8 mouse cellular contexts compared by ENCODE assay signal in the genomic region with DNA sequence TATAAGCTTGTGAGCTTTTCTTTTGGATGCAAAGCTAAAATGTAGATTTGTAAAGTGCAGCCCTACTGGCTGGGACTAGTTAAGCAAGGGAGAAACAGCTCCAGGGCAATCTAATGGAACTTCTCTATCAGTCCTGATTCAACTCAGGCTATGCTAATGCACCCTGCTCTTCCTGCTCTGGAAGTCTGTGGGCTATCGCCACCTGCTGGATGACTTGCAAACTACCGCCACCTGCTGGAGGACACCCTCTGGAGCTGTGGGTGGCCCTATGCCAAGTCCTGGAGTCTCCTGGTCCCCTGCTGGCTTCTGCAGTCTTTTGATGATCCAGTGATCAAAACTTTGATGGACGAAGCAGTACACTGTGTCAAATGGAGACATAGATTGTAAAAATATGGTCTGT.
A peak's percentile ranks its signal among the peaks of the same experiment; 100 is the strongest.
DNase-seq lines count a peak whose midpoint lies in the region; ATAC-seq and TF ChIP-seq lines count a peak whose summit lies in the region.

No protein-coding gene starts in this region.

- ATAC-seq in embryonic facial prominence, embryonic 11.5 days (replicated peaks; ENCODE audit: insufficient number of reproducible peaks, low FRiP score, low TSS enrichment, low read depth): no peak
- ATAC-seq in kidney, embryonic 15.5 days (replicated peaks; ENCODE audit: low FRiP score): peak; percentile 77
- ATAC-seq in neural tube, embryonic 14.5 days (ENCODE audit: low read depth): peak; percentile 77

- TF ChIP-seq CTCF in heart, adult 2 months (IDR thresholded peaks at IDR 0.05): peak; percentile 98
- peak; percentile 98 for TF ChIP-seq CTCF in liver, adult 2 months (IDR thresholded peaks at IDR 0.05; ENCODE audit: low read depth, low read length)

- H3K4me1 ChIP-seq in embryonic facial prominence, embryonic 11.5 days (ENCODE audit: control insufficient read depth, insufficient read depth, low read length): no peaks in the 10 kb centered on the region
- no peaks in the 10 kb centered on the region for H3K4me1 ChIP-seq in heart, adult 2 months (ENCODE audit: control insufficient read depth, insufficient read depth, low read length)
- H3K4me1 ChIP-seq in kidney, embryonic 15.5 days: no peaks in the 10 kb centered on the region
- H3K4me1 ChIP-seq in liver, adult 2 months (ENCODE audit: control insufficient read depth, insufficient read depth, low read length): no peaks in the 10 kb centered on the region
- H3K4me1 ChIP-seq in neural tube, embryonic 14.5 days (ENCODE audit: control insufficient read depth, insufficient read depth, low read length): no peaks in the 10 kb centered on the region

- no peak overlapping the region for H3K4me3 ChIP-seq in embryonic facial prominence, embryonic 11.5 days (ENCODE audit: low read depth, low read length)
- no peak overlapping the region for H3K4me3 ChIP-seq in heart, adult 2 months
- H3K4me3 ChIP-seq in kidney, embryonic 15.5 days (replicated peaks): no peak overlapping the region
- H3K4me3 ChIP-seq in liver, adult 2 months (ENCODE audit: insufficient read depth, low read depth, low read length): no peak overlapping the region
- H3K4me3 ChIP-seq in neural tube, embryonic 14.5 days (ENCODE audit: low read depth, low read length): no peak overlapping the region

- no peaks in the 10 kb centered on the region for H3K27me3 ChIP-seq in embryonic facial prominence, embryonic 11.5 days (ENCODE audit: control insufficient read depth, insufficient read depth, low read length)
- H3K27me3 ChIP-seq in heart, adult 2 months (ENCODE audit: control insufficient read depth, insufficient read depth, low read length): no peaks in the 10 kb centered on the region
- no peaks in the 10 kb centered on the region for H3K27me3 ChIP-seq in kidney, embryonic 15.5 days
- H3K27me3 ChIP-seq in liver, adult 2 months (ENCODE audit: control insufficient read depth, insufficient read depth, low read length): no peaks in the 10 kb centered on the region
- no peaks in the 10 kb centered on the region for H3K27me3 ChIP-seq in neural tube, embryonic 14.5 days (ENCODE audit: control insufficient read depth, insufficient read depth, low read length)

- DNase-seq in B cell, adult 2 months: peak; percentile 63 to 65
- peak; percentile 84 for DNase-seq in adrenal gland, postnatal 25 days
- peak; percentile 77 for DNase-seq in embryonic facial prominence, embryonic 11.5 days (ENCODE audit: low spot score)
- DNase-seq in heart, adult 2 months: peak; percentile 78 to 81
- peak; percentile 68 for DNase-seq in liver, adult 2 months (ENCODE audit: extremely low read depth, low read depth, low spot score)
- DNase-seq in testis, postnatal 10 days (ENCODE audit: low spot score): peak; percentile 91

- TF ChIP-seq EP300 in heart, adult 2 months (IDR thresholded peaks at IDR 0.05; ENCODE audit: insufficient read depth, low read depth, low read length): peak; percentile 51; the same call in 1 of the 2 replicates

- WGBS in embryonic facial prominence, embryonic 11.5 days: 13% methylated on average over 3 of the region's 3 CpGs
- WGBS in heart, adult 2 months: 9% methylated on average over 3 of the region's 3 CpGs
- WGBS in kidney, embryonic 15.5 days: 14% methylated on average over 3 of the region's 3 CpGs
- WGBS in liver, adult 2 months: 14% methylated on average over 3 of the region's 3 CpGs
- WGBS in neural tube, embryonic 14.5 days: 19% methylated on average over 3 of the region's 3 CpGs

- no peak for TF ChIP-seq POLR2A in heart, adult 2 months (IDR thresholded peaks at IDR 0.05; ENCODE audit: insufficient read depth, low read depth, low read length)
- no peak for TF ChIP-seq POLR2A in liver, adult 2 months (IDR thresholded peaks at IDR 0.05; ENCODE audit: extremely low read depth, insufficient read depth, low read length)

- no peaks in the 10 kb centered on the region for H3K36me3 ChIP-seq in embryonic facial prominence, embryonic 11.5 days (replicated peaks; ENCODE audit: control insufficient read depth, insufficient read depth, low read depth, low read length)
- H3K36me3 ChIP-seq in heart, adult 2 months (ENCODE audit: control insufficient read depth, insufficient read depth, low read length): no peaks in the 10 kb centered on the region
- H3K36me3 ChIP-seq in kidney, embryonic 15.5 days: no peaks in the 10 kb centered on the region
- no peaks in the 10 kb centered on the region for H3K36me3 ChIP-seq in liver, adult 2 months (ENCODE audit: control insufficient read depth, insufficient read depth, low read length)
- H3K36me3 ChIP-seq in neural tube, embryonic 14.5 days (ENCODE audit: control insufficient read depth, insufficient read depth, low read length): no peaks in the 10 kb centered on the region

- intact Hi-C loops in heart, adult 2 months (cut with DNase I): no loop called here

- no peak overlapping the region for H3K27ac ChIP-seq in embryonic facial prominence, embryonic 11.5 days (replicated peaks; ENCODE audit: low read depth, low read length)
- H3K27ac ChIP-seq in heart, adult 2 months: no peak overlapping the region
- H3K27ac ChIP-seq in kidney, embryonic 15.5 days: no peak overlapping the region
- no peak overlapping the region for H3K27ac ChIP-seq in liver, adult 2 months (replicated peaks; ENCODE audit: insufficient read depth, low read depth, low read length)
- no peak overlapping the region for H3K27ac ChIP-seq in neural tube, embryonic 14.5 days (ENCODE audit: low read depth, low read length)

- H3K9me3 ChIP-seq in embryonic facial prominence, embryonic 11.5 days (replicated peaks; ENCODE audit: control insufficient read depth, low read length): no peaks in the 10 kb centered on the region
- H3K9me3 ChIP-seq in kidney, embryonic 15.5 days (replicated peaks): no peaks in the 10 kb centered on the region
- H3K9me3 ChIP-seq in neural tube, embryonic 14.5 days (ENCODE audit: control insufficient read depth, low read length): no peaks in the 10 kb centered on the region

- no peak overlapping the region for H3K9ac ChIP-seq in embryonic facial prominence, embryonic 11.5 days (replicated peaks; ENCODE audit: low read length)
- H3K9ac ChIP-seq in heart, adult 2 months (ENCODE audit: low read depth, low read length): no peak overlapping the region
- no peak overlapping the region for H3K9ac ChIP-seq in kidney, embryonic 15.5 days
- H3K9ac ChIP-seq in liver, adult 2 months (ENCODE audit: low read depth, low read length): no peak overlapping the region
- no peak overlapping the region for H3K9ac ChIP-seq in neural tube, embryonic 14.5 days (replicated peaks; ENCODE audit: low read depth, low read length)

- no peak overlapping the region for H3K4me2 ChIP-seq in embryonic facial prominence, embryonic 11.5 days (ENCODE audit: low read depth, low read length)
- no peak overlapping the region for H3K4me2 ChIP-seq in kidney, embryonic 15.5 days
- H3K4me2 ChIP-seq in neural tube, embryonic 14.5 days (ENCODE audit: low read depth, low read length): no peak overlapping the region

- H3K79me2 ChIP-seq in heart, adult 2 months (replicated peaks; ENCODE audit: control insufficient read depth, insufficient read depth, low read length): no peaks in the 10 kb centered on the region
- H3K79me2 ChIP-seq in liver, adult 2 months (ENCODE audit: control insufficient read depth, insufficient read depth, low read length): no peaks in the 10 kb centered on the region
